Mouse (Mus musculus) kidney, adult 2 months (tissue): ENCODE results near the gene Ttc6. TPM values are rescaled to one million over a fixed set of nuclear protein-coding genes. Genes with fewer than 3 reads are reported as not detected.

Source experiments
- DNase-seq: peaks from one replicate; pipeline ENCODE4 v3.0.0; 2021
- H3K27ac ChIP-seq: fragments of 200-500 bp; 2 replicates; pipeline ENCODE4 v1.5.1; 2012; ENCODE audit warnings: low read depth, low read length, control low read depth, inconsistent platforms; ENCODE audit not compliant: insufficient read depth
- H3K27me3 ChIP-seq: fragments of 200-500 bp; replicated peaks from 2 replicates; pipeline ENCODE4 v1.6.1; 2012; ENCODE audit warnings: mild to moderate bottlenecking, moderate library complexity, low read length, inconsistent platforms; ENCODE audit not compliant: control insufficient read depth, insufficient read depth
- H3K36me3 ChIP-seq: fragments of 200-500 bp; 2 replicates; pipeline ENCODE4 v1.6.1; 2012; ENCODE audit warnings: mild to moderate bottlenecking, moderate library complexity, low read length, inconsistent platforms; ENCODE audit not compliant: control insufficient read depth, insufficient read depth
- H3K4me1 ChIP-seq: fragments of 200-500 bp; 2 replicates; pipeline ENCODE4 v1.6.1; 2011; ENCODE audit warnings: low read length; ENCODE audit not compliant: control insufficient read depth, insufficient read depth
- H3K4me3 ChIP-seq: fragments of 200-500 bp; 2 replicates; pipeline ENCODE4 v1.5.1; 2011; ENCODE audit warnings: mild to moderate bottlenecking, low read depth, low read length, control low read depth; ENCODE audit not compliant: insufficient read depth
- CTCF ChIP-seq: fragments of 200-500 bp; conservative IDR thresholded peaks from 2 replicates; pipeline ENCODE4 v1.5.1; 2011; ENCODE audit warnings: low read depth, mild to moderate bottlenecking, control low read depth, low read length, moderate library complexity, mixed read lengths; ENCODE audit not compliant: insufficient read depth, insufficient read length
- POLR2A ChIP-seq: fragments of 200-500 bp; IDR thresholded peaks from one replicate; pipeline ENCODE4 v1.6.1; 2011; ENCODE audit warnings: low read depth, low read length, control low read depth
- WGBS: fragments of 180-500 bp; shearing (Covaris S2); methylation state at CpG from one replicate; pipeline ENCODE4 v1.1.7; 2018; 5-methylcytosine and 5-hydroxymethylcytosine counted together
- polyA plus RNA-seq: library from polyadenylated mRNA; depleted of rRNA; stranded (reverse); fragments of >200 nt; gene quantifications from 2 replicates; pipeline ENCODE4 v1.2.3, GENCODE M21; 2012; rRNA removed

Gene Ttc6
- polyA plus RNA-seq, 1 experiment, result 0.02 TPM

DNA sequence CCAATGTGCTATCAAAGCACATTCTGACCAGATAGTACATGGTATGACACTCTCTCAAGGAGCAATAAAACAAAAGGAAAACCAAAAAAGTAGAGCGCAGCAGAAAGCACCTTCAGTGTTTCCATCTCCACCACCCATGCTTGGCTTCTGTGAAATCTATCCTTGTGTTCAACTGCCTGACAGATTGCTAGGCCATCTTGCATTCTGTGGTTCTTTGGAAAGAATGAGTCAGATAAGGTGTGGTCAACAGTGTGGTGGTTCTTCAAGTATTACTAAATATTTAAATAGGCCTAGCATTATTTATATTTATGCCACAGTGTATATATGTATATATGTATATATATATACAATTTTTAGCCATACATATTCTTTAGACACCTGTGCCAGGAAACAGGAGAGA is 146.1 kb downstream of the Ttc6 start:
- DNase-seq, result no peak
- 93% methylated on average over 1 of the region's 1 CpGs for WGBS
- TF ChIP-seq CTCF (no peak), POLR2A (no peak)

DNA sequence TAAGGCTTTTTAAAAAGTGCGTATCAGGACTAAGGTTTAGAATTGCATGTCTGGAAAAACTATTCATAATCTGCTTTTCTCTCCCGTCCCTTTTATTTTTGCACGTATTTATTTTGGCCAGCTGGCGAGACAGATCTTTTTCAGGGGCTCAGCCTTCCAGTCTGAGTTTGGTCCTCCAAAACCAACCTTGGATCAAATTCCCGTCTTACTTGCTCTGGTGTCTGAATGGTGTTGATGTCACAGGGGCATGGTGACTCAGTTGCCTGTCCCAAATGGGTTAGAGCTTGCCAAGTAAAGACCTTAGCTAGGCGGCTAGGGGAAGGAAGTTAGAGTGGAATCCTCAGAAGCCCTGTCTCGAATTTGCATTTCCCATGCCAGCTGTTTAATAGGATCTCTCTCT is 200.8 kb downstream of the Ttc6 start:
- H3K36me3 ChIP-seq, result no peaks in the 10 kb centered on the region
- WGBS, result 51% methylated on average over 7 of the region's 7 CpGs
- TF ChIP-seq POLR2A (no peak), CTCF (no peak)
- H3K4me3 ChIP-seq, result no peak overlapping the region
- DNase-seq, result no peak
- no peaks in the 10 kb centered on the region for H3K27me3 ChIP-seq
- H3K27ac ChIP-seq, result no peak overlapping the region
- no peaks in the 10 kb centered on the region for H3K4me1 ChIP-seq

More for the DNA sequence above, 146.1 kb downstream of the Ttc6 start:
- Histone ChIP-seq H3K4me1 (no peaks in the 10 kb centered on the region), H3K36me3 (no peaks in the 10 kb centered on the region), H3K4me3 (no peak overlapping the region), H3K27me3 (no peaks in the 10 kb centered on the region), H3K27ac (no peak overlapping the region)

DNA sequence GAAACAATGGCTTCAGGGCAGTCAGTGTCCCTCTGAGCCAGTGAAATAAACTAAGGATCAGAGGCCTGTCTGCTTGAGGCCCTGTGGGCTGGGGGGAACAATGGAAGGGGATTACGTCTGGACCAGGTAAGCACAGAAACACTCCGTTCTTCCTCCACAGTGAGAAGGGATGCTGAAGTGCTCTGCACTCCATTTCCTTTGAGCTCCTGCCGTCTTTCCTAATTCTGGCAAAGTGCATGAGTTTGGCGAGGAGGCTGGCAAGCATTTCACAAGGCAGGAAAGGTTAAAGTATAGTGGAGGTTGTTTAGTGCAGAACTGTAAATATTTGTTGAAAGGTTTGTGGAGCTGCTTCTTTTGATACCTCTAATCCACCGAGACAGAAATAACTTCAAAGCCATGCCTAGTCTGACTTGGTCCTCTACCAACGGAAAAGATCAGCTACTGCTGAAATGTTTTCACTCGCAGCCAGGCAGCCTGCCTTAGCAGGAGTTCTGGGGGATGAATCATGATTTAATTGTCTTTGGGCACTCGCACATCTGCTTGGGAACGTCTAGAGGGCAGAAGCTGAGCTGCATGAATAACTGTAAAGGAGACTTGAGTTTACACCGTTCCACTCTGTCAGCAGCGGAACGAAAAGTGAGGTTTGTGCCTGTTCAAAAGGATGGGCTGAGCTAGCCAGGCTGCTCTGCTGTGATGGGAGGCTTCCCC is 212.5 kb downstream of the Ttc6 start:
- 14% methylated on average over 12 of the region's 12 CpGs for WGBS
- Histone ChIP-seq H3K27ac (no peak overlapping the region), H3K36me3 (no peaks in the 10 kb centered on the region), H3K4me3 (no peak overlapping the region), H3K27me3 (no peaks in the 10 kb centered on the region; the same call in 1 of the 2 replicates), H3K4me1 (no peaks in the 10 kb centered on the region)
- no peak for DNase-seq
- no peak for TF ChIP-seq CTCF
- no peak for TF ChIP-seq POLR2A

DNA sequence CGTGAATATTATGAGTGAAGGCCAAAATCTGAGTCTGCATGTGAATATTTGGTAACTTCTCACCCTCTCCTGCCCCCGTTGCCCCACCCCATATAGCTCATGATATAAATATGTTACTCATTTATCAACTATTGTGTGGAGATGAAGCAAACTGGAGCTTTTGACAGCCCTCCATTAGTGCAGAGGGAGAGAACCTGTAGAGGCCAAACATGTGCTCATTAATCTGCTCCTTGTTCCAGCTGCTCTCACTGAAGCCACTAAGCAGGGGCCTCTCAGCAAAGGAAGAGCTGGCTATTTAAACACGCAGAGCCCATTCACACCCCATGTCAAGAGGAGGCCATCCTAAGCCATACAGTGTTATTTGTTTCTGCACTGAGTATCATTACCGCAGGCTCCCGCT is 218.0 kb downstream of the Ttc6 start:
- Histone ChIP-seq H3K27me3 (no peaks in the 10 kb centered on the region; the same call in 1 of the 2 replicates), H3K4me3 (no peak overlapping the region), H3K27ac (no peak overlapping the region), H3K4me1 (no peaks in the 10 kb centered on the region), H3K36me3 (no peaks in the 10 kb centered on the region)
- WGBS, result 73% methylated on average over 5 of the region's 5 CpGs
- DNase-seq, result no peak
- no peak for TF ChIP-seq POLR2A
- no peak for TF ChIP-seq CTCF

DNA sequence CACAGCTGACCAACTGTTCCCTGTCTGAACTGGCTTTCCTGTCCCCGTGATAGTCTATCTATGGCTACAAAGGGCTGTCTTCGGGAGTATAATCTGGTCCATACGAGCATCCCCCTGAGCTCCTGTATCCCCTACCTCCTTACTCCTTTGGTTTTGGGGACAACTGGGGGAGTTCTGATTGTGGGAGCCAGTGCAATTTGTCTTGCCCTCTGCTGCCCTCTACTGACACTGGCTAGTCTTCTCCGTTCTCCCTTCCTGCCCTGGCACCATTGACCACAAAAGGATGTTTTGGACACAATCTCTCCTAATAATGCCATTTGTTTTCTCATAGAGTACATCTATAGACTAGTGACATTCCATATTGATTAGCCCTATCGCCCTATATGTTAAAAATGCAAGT is 223.6 kb downstream of the Ttc6 start:
- H3K4me1 ChIP-seq, result no peaks in the 10 kb centered on the region
- peak; percentile 85 for TF ChIP-seq CTCF
- TF ChIP-seq POLR2A, result no peak
- H3K27me3 ChIP-seq, result no peaks in the 10 kb centered on the region
- no peak overlapping the region for H3K27ac ChIP-seq
- WGBS, result 27% methylated on average over 5 of the region's 5 CpGs
- no peaks in the 10 kb centered on the region for H3K36me3 ChIP-seq
- DNase-seq, result peak; percentile 3
- H3K4me3 ChIP-seq, result no peak overlapping the region

Other genes with a start within 250 kb of the Ttc6 start
- 0.67 and 0.98 TPM in 2 replicates for gene Foxa1, start 17.2 kb upstream of the Ttc6 start, polyA plus RNA-seq